ENCODE assay signal across 8 mouse cellular contexts in genomic region chr2:157944156-157944893, GRCm38 (mm10). TPM values are rescaled to one million over a fixed set of nuclear protein-coding genes. Genes with fewer than 3 reads are reported as not detected.
DNase-seq lines count a peak whose midpoint lies in the region; ATAC-seq and TF ChIP-seq lines count a peak whose summit lies in the region.

No protein-coding gene starts in this region.

- no peak for TF ChIP-seq POLR2A in lung, adult 2 months (IDR thresholded peaks at IDR 0.05; ENCODE audit: borderline replicate concordance, extremely low read depth, low read depth, low read length)

- no peaks in the 10 kb centered on the region for H3K9me3 ChIP-seq in forebrain, embryonic 12.5 days
- H3K9me3 ChIP-seq in midbrain, embryonic 13.5 days: no peaks in the 10 kb centered on the region

- 0 out of 2 replicates have a peak, but pooled peaks have one; percentile 37 for ATAC-seq in forebrain, embryonic 12.5 days (ENCODE audit: low FRiP score)
- peak; percentile 46 for ATAC-seq in midbrain, embryonic 13.5 days

- H3K27me3 ChIP-seq in forebrain, embryonic 12.5 days: peaks cover 34% of the 10 kb centered on the region
- H3K27me3 ChIP-seq in midbrain, embryonic 13.5 days: peaks cover 25% of the 10 kb centered on the region

- DNase-seq in lung, adult 2 months: peak; percentile 3
- no peak for DNase-seq in lung, postnatal 4 days
- peak; percentile 72 for DNase-seq in kidney, adult 11 months
- DNase-seq in ovary, adult 18-20 months (ENCODE audit: low spot score): no peak
- DNase-seq in frontal cortex, postnatal 10 days (ENCODE audit: low spot score in 2 of 2): no peak
- DNase-seq in left cerebral cortex, adult 11 months (ENCODE audit: low spot score): no peak

- H3K4me2 ChIP-seq in forebrain, embryonic 12.5 days: peak overlapping the region; percentile 90
- H3K4me2 ChIP-seq in midbrain, embryonic 13.5 days (replicated peaks): peak overlapping the region; percentile 81

- H3K27ac ChIP-seq in forebrain, embryonic 12.5 days: 0 out of 2 replicates have a peak overlapping the region, but pooled peaks have one; percentile 36
- H3K27ac ChIP-seq in midbrain, embryonic 13.5 days: peak overlapping the region; percentile 45; the same call in 1 of the 2 replicates

- H3K4me3 ChIP-seq in lung, adult 2 months (replicated peaks; ENCODE audit: extremely low read depth, low read depth, low read length): peak overlapping the region; percentile 44
- peak overlapping the region; percentile 52 for H3K4me3 ChIP-seq in forebrain, embryonic 12.5 days (replicated peaks)
- peak overlapping the region; percentile 46 for H3K4me3 ChIP-seq in midbrain, embryonic 13.5 days (replicated peaks)

- H3K36me3 ChIP-seq in forebrain, embryonic 12.5 days (replicated peaks): no peaks in the 10 kb centered on the region
- H3K36me3 ChIP-seq in midbrain, embryonic 13.5 days: no peaks in the 10 kb centered on the region

- WGBS in lung, adult 2 months: 13% methylated on average over 37 of the region's 37 CpGs
- 10% methylated on average over 37 of the region's 37 CpGs for WGBS in forebrain, embryonic 12.5 days
- WGBS in midbrain, embryonic 13.5 days: 11% methylated on average over 36 of the region's 37 CpGs

- peak overlapping the region; percentile 76 for H3K9ac ChIP-seq in forebrain, embryonic 12.5 days
- peak overlapping the region; percentile 71 for H3K9ac ChIP-seq in midbrain, embryonic 13.5 days (replicated peaks)

- H3K4me1 ChIP-seq in lung, adult 2 months (ENCODE audit: control insufficient read depth, insufficient read depth, low read length): no peaks in the 10 kb centered on the region
- H3K4me1 ChIP-seq in forebrain, embryonic 12.5 days: peaks cover 33% of the 10 kb centered on the region
- peaks cover 34% of the 10 kb centered on the region for H3K4me1 ChIP-seq in midbrain, embryonic 13.5 days (replicated peaks)

- no peak for TF ChIP-seq CTCF in lung, adult 2 months (IDR thresholded peaks at IDR 0.05; ENCODE audit: insufficient read depth, low read length)

RNA-seq across cellular contexts. Expression of gene Vstm2l, which starts 29.9 kb away (rescaled TPM):
- not detected in 2 replicates for polyA plus RNA-seq in lung, adult 2 months (2012; rRNA removed)
- 3.5 TPM in 2 replicates for polyA plus RNA-seq in forebrain, embryonic 12.5 days (2016; fragmentation: Nextera tagmentation; extraction: Ambion mirVana)
- polyA plus RNA-seq in midbrain, embryonic 13.5 days (2015; fragmentation: Nextera tagmentation; extraction: Ambion mirVana): 11.3 and 19.3 TPM in 2 replicates

Comparison
In these comparisons a context has a peak if more than half of its experiments do, and no peak if none do; other contexts are left out.
1. DNase-seq: peak in lung, adult 2 months (single experiment) and kidney, adult 11 months (single experiment); none in lung, postnatal 4 days (0 of 2), ovary, adult 18-20 months (single experiment), frontal cortex, postnatal 10 days (0 of 2) and left cerebral cortex, adult 11 months (single experiment).
2. Peak in every context shown above with its lines, with median percentiles within 50 percentile points of each other: H3K4me3 ChIP-seq.